Mouse (Mus musculus) bone marrow macrophage, adult 2 months (primary cell): ENCODE measurements around the gene Zfp94. TPM values are rescaled to one million over a fixed set of nuclear protein-coding genes. Genes with fewer than 3 reads are reported as not detected.

Source experiments
- H3K27ac ChIP-seq: 2 replicates; pipeline ENCODE4 v1.5.1; 2012; ENCODE audit warnings: low read depth, low read length; ENCODE audit not compliant: insufficient read depth
- H3K4me1 ChIP-seq: 2 replicates; pipeline ENCODE4 v1.6.1; 2012; ENCODE audit warnings: low read length; ENCODE audit not compliant: control insufficient read depth, insufficient read depth
- H3K4me3 ChIP-seq: 2 replicates; pipeline ENCODE4 v1.5.1; 2012; ENCODE audit warnings: mild to moderate bottlenecking, low read length, moderate library complexity; ENCODE audit not compliant: insufficient read depth
- CTCF ChIP-seq: IDR thresholded peaks from 2 replicates; pipeline ENCODE4 v1.5.1; 2012; ENCODE audit warnings: low read depth, mild to moderate bottlenecking, low read length, moderate library complexity
- POLR2A ChIP-seq: IDR thresholded peaks from 2 replicates; pipeline ENCODE4 v1.6.1; 2012; ENCODE audit warnings: mild to moderate bottlenecking, low read depth, low read length, borderline replicate concordance
- polyA plus RNA-seq: library from polyadenylated mRNA; stranded (reverse); fragments of >200 nt; gene quantifications from 2 replicates; pipeline ENCODE4 v1.2.4, GENCODE M21; 2012; ENCODE audit not compliant: missing spikeins, insufficient read depth, insufficient read length

The Zfp94 gene
- polyA plus RNA-seq, 1 experiment, result 5.3 TPM

GRCm38 (mm10) chr7:24259306-24259999 is 57.0 kb downstream of the Zfp94 start:
- TF ChIP-seq POLR2A, result no peak
- no peak for TF ChIP-seq CTCF
- Histone ChIP-seq H3K4me1 (peaks cover 7% of the 10 kb centered on the region), H3K27ac (no peak overlapping the region), H3K4me3 (no peak overlapping the region)

GRCm38 (mm10) chr7:24254633-24255474 is 61.6 kb downstream of the Zfp94 start, which contains the start of gene Zfp108:
Gene Zfp108 (plus strand): TSS chr7:24254794.
- Histone ChIP-seq H3K4me1 (peaks cover 9% of the 10 kb centered on the region), H3K27ac (no peak within 1 kb of the TSS)
- TF ChIP-seq CTCF, result no peak
- TF ChIP-seq POLR2A, result no peak

GRCm38 (mm10) chr7:24253779-24254615 is 62.5 kb downstream of the Zfp94 start:
- Histone ChIP-seq H3K4me3 (no peak overlapping the region), H3K4me1 (peaks cover 9% of the 10 kb centered on the region), H3K27ac (no peak overlapping the region)
- TF ChIP-seq CTCF (no peak), POLR2A (no peak)

More at GRCm38 (mm10) chr7:24254633-24255474, 61.6 kb downstream of the Zfp94 start, which contains the start of gene Zfp108:
- peak within 1 kb of the TSS; percentile 64 for H3K4me3 ChIP-seq

Other genes starting within 250 kb of the Zfp94 start
- gene Zfp180, start 234.7 kb downstream of the Zfp94 start, polyA plus RNA-seq, result 10.8 and 11.2 TPM in 2 replicates
- 0.38 and 1.2 TPM in 2 replicates for gene Zfp112, start 204.4 kb downstream of the Zfp94 start, polyA plus RNA-seq
- 6.4 and 7.0 TPM in 2 replicates for gene Zfp235, start 182.5 kb downstream of the Zfp94 start, polyA plus RNA-seq
- 0.50 TPM in 1 of 2 replicates, not detected in the other for gene Zfp114, start 141.6 kb downstream of the Zfp94 start, polyA plus RNA-seq
- gene Zfp111, start 105.2 kb downstream of the Zfp94 start, polyA plus RNA-seq, result 7.4 and 8.7 TPM in 2 replicates
- 2.5 and 3.1 TPM in 2 replicates for gene Zfp109, start 79.1 kb downstream of the Zfp94 start, polyA plus RNA-seq
- gene Zfp108, start 61.9 kb downstream of the Zfp94 start, polyA plus RNA-seq, result 1.9 TPM in 2 replicates
- 1.1 and 1.2 TPM in 2 replicates for gene Zfp93, start 46.2 kb downstream of the Zfp94 start, polyA plus RNA-seq
- gene Zfp61, start 15.4 kb downstream of the Zfp94 start, polyA plus RNA-seq, result 10.0 and 11.3 TPM in 2 replicates
- not detected in 2 replicates for gene Tescl, start 17.3 kb upstream of the Zfp94 start, polyA plus RNA-seq
- not detected in 2 replicates for gene Lypd5, start 32.5 kb upstream of the Zfp94 start, polyA plus RNA-seq
- gene Kcnn4, start 53.6 kb upstream of the Zfp94 start, polyA plus RNA-seq, result 50.1 and 51.4 TPM in 2 replicates
- gene Smg9, start 83.0 kb upstream of the Zfp94 start, polyA plus RNA-seq, result 35.8 and 36.5 TPM in 2 replicates
- gene Irgc1, start 135.6 kb upstream of the Zfp94 start, polyA plus RNA-seq, result not detected in 2 replicates
- gene Plaur, start 145.8 kb upstream of the Zfp94 start, polyA plus RNA-seq, result 24.8 and 27.5 TPM in 2 replicates
- not detected in 2 replicates for gene Cadm4, start 165.4 kb upstream of the Zfp94 start, polyA plus RNA-seq
- 0.69 TPM in 1 of 2 replicates, not detected in the other for gene Zfp428, start 190.3 kb upstream of the Zfp94 start, polyA plus RNA-seq
- gene AC161166.1, start 195.8 kb upstream of the Zfp94 start, polyA plus RNA-seq, result not detected in 2 replicates
- gene Irgq, start 214.0 kb upstream of the Zfp94 start, polyA plus RNA-seq, result 6.6 and 8.5 TPM in 2 replicates
- gene Pinlyp, start 229.5 kb upstream of the Zfp94 start, polyA plus RNA-seq, result not detected in 2 replicates
- 54.6 and 58.7 TPM in 2 replicates for gene Xrcc1, start 229.6 kb upstream of the Zfp94 start, polyA plus RNA-seq